ENCODE assay signal across 9 mouse cellular contexts in genomic region chr7:100179394-100179793, GRCm38 (mm10). TPM values are rescaled to one million over a fixed set of nuclear protein-coding genes. Genes with fewer than 3 reads are reported as not detected.
A peak's percentile ranks its signal among the peaks of the same experiment; 100 is the strongest.
DNase-seq lines count a peak whose midpoint lies in the region; ATAC-seq and TF ChIP-seq lines count a peak whose summit lies in the region.
"Had no signal": no experiment of that assay in that cellular context is flagged by ENCODE, and none has a peak within 500 bp of the region (broad histone marks: within the 10 kb centered on the region; RNA-seq: fewer than 3 reads in every experiment).

No protein-coding gene starts in this region.

- no peak for DNase-seq in heart, postnatal 0 days (ENCODE audit: low spot score)
- DNase-seq in heart, postnatal 4 days: no peak
- no peak for DNase-seq in embryonic facial prominence, embryonic 10.5 days (ENCODE audit: low spot score)
- DNase-seq in intestine, embryonic 14.5 days (ENCODE audit: low spot score): no peak
- DNase-seq in yolk sac, embryonic 10.5 days (ENCODE audit: low spot score): no peak
- DNase-seq in left cerebral cortex, adult 11 months (ENCODE audit: low spot score): no peak
- no peak for DNase-seq in heart, adult 8-10 months (ENCODE audit: low spot score)
- DNase-seq: thymus, postnatal 14 days had no signal

- H3K9ac ChIP-seq in heart, postnatal 0 days (replicated peaks; ENCODE audit: low read depth, low read length): no peak overlapping the region
- peak overlapping the region; percentile 33 for H3K9ac ChIP-seq in intestine, embryonic 14.5 days (ENCODE audit: low read length)
- H3K9ac ChIP-seq in midbrain, embryonic 15.5 days: no peak overlapping the region

- no peaks in the 10 kb centered on the region for H3K36me3 ChIP-seq in heart, postnatal 0 days (replicated peaks; ENCODE audit: control insufficient read depth, insufficient read depth, low read length)
- no peaks in the 10 kb centered on the region for H3K36me3 ChIP-seq in embryonic facial prominence, embryonic 10.5 days (replicated peaks)
- H3K36me3 ChIP-seq in intestine, embryonic 14.5 days (ENCODE audit: control insufficient read depth, insufficient read depth, low read length): no peaks in the 10 kb centered on the region
- H3K36me3 ChIP-seq in midbrain, embryonic 15.5 days (replicated peaks): no peaks in the 10 kb centered on the region

- TF ChIP-seq EP300 in heart, postnatal 0 days (IDR thresholded peaks at IDR 0.05; ENCODE audit: low read depth): no peak

- peaks cover 10% of the 10 kb centered on the region for H3K4me1 ChIP-seq in heart, postnatal 0 days (ENCODE audit: control insufficient read depth, insufficient read depth)
- H3K4me1 ChIP-seq in embryonic facial prominence, embryonic 10.5 days: peaks cover 16% of the 10 kb centered on the region
- peaks cover 9% of the 10 kb centered on the region; the same call in 1 of the 2 replicates for H3K4me1 ChIP-seq in intestine, embryonic 14.5 days (replicated peaks; ENCODE audit: control insufficient read depth, insufficient read depth, low read length)
- H3K4me1 ChIP-seq in midbrain, embryonic 15.5 days: peaks cover 13% of the 10 kb centered on the region

- ATAC-seq in heart, postnatal 0 days (ENCODE audit: insufficient read depth, low read depth): no peak
- no peak for ATAC-seq in intestine, embryonic 14.5 days (replicated peaks; ENCODE audit: low FRiP score, low TSS enrichment, low read depth)
- no peak for ATAC-seq in midbrain, embryonic 15.5 days (replicated peaks)

- peak overlapping the region; percentile 50 for H3K4me3 ChIP-seq in heart, postnatal 0 days (ENCODE audit: low read depth, low read length)
- peak overlapping the region; percentile 54 for H3K4me3 ChIP-seq in embryonic facial prominence, embryonic 10.5 days
- peak overlapping the region; percentile 34 for H3K4me3 ChIP-seq in intestine, embryonic 14.5 days (ENCODE audit: low read depth, low read length)
- H3K4me3 ChIP-seq in midbrain, embryonic 15.5 days: no peak overlapping the region

- H3K27ac ChIP-seq in heart, postnatal 0 days (ENCODE audit: low read depth): no peak overlapping the region
- H3K27ac ChIP-seq in embryonic facial prominence, embryonic 10.5 days (replicated peaks): no peak overlapping the region
- peak overlapping the region; percentile 66 for H3K27ac ChIP-seq in intestine, embryonic 14.5 days (ENCODE audit: low read depth)
- H3K27ac ChIP-seq in midbrain, embryonic 15.5 days: no peak overlapping the region

- peaks cover 35% of the 10 kb centered on the region for H3K27me3 ChIP-seq in heart, postnatal 0 days (ENCODE audit: control insufficient read depth, insufficient read depth, low read length)
- H3K27me3 ChIP-seq in embryonic facial prominence, embryonic 10.5 days (replicated peaks; ENCODE audit: low read depth, poor library complexity, severe bottlenecking): peaks cover 73% of the 10 kb centered on the region
- H3K27me3 ChIP-seq in intestine, embryonic 14.5 days (replicated peaks; ENCODE audit: control insufficient read depth, insufficient read depth, low read length): peaks cover 24% of the 10 kb centered on the region
- H3K27me3 ChIP-seq in midbrain, embryonic 15.5 days (replicated peaks): peaks cover 41% of the 10 kb centered on the region

- WGBS in heart, postnatal 0 days: 50% methylated on average over 7 of the region's 7 CpGs
- 63% methylated on average over 7 of the region's 7 CpGs for WGBS in embryonic facial prominence, embryonic 10.5 days
- WGBS in intestine, embryonic 14.5 days: 53% methylated on average over 7 of the region's 7 CpGs
- 56% methylated on average over 7 of the region's 7 CpGs for WGBS in midbrain, embryonic 15.5 days

- TF ChIP-seq CTCF in heart, postnatal 0 days (IDR thresholded peaks at IDR 0.05; ENCODE audit: low read depth): no peak

- H3K4me2 ChIP-seq in heart, postnatal 0 days (ENCODE audit: low read depth, low read length): peak overlapping the region; percentile 70
- peak overlapping the region; percentile 63 for H3K4me2 ChIP-seq in intestine, embryonic 14.5 days (ENCODE audit: low read length)
- peak overlapping the region; percentile 57 for H3K4me2 ChIP-seq in midbrain, embryonic 15.5 days

- H3K9me3 ChIP-seq in heart, postnatal 0 days (replicated peaks; ENCODE audit: control insufficient read depth, low read length): no peaks in the 10 kb centered on the region
- no peaks in the 10 kb centered on the region for H3K9me3 ChIP-seq in embryonic facial prominence, embryonic 10.5 days
- H3K9me3 ChIP-seq in intestine, embryonic 14.5 days (ENCODE audit: control insufficient read depth, low read length): no peaks in the 10 kb centered on the region
- no peaks in the 10 kb centered on the region for H3K9me3 ChIP-seq in midbrain, embryonic 15.5 days

RNA-seq across cellular contexts. Expression of gene Kcne3, which starts 3.1 kb away (rescaled TPM):
- total RNA-seq in heart, postnatal 0 days (2014; rRNA removed; ENCODE audit: low replicate concordance): 0.99 and 33.0 TPM in 2 replicates
- polyA plus RNA-seq in heart, postnatal 0 days (2015; fragmentation: Nextera tagmentation; extraction: Ambion mirVana): 3.3 and 4.2 TPM in 2 replicates
- total RNA-seq in heart, postnatal 4 days (2021): 1 to 10 TPM; 1.8 to 3.8 TPM
- 17.0 and 19.7 TPM in 2 replicates for polyA plus RNA-seq in embryonic facial prominence, embryonic 10.5 days (2016; fragmentation: Nextera tagmentation; extraction: Ambion mirVana)
- polyA plus RNA-seq in intestine, embryonic 14.5 days (2014; fragmentation: Nextera tagmentation; extraction: Ambion mirVana): 73.1 and 74.5 TPM in 2 replicates
- polyA plus RNA-seq in midbrain, embryonic 15.5 days (2015; fragmentation: Nextera tagmentation; extraction: Ambion mirVana): 0.60 and 0.98 TPM in 2 replicates
- 1 to 10 TPM in 1 of 4 experiments, under 1 TPM in 3; 0.28 to 1.5 (median 0.66) TPM for total RNA-seq in heart, adult 8-10 months (2022)

RNA-seq across cellular contexts. Expression of gene Lipt2, which starts 20.3 kb away (rescaled TPM):
- 13.3 and 28.7 TPM in 2 replicates for total RNA-seq in heart, postnatal 0 days (2014; rRNA removed; ENCODE audit: low replicate concordance)
- 10.4 and 10.7 TPM in 2 replicates for polyA plus RNA-seq in heart, postnatal 0 days (2015; fragmentation: Nextera tagmentation; extraction: Ambion mirVana)
- 1 to 10 TPM; 6.8 to 7.7 TPM for total RNA-seq in heart, postnatal 4 days (2021)
- polyA plus RNA-seq in embryonic facial prominence, embryonic 10.5 days (2016; fragmentation: Nextera tagmentation; extraction: Ambion mirVana): 27.0 and 28.3 TPM in 2 replicates
- polyA plus RNA-seq in intestine, embryonic 14.5 days (2014; fragmentation: Nextera tagmentation; extraction: Ambion mirVana): 29.7 and 35.7 TPM in 2 replicates
- polyA plus RNA-seq in midbrain, embryonic 15.5 days (2015; fragmentation: Nextera tagmentation; extraction: Ambion mirVana): 16.0 and 19.4 TPM in 2 replicates
- total RNA-seq in heart, adult 8-10 months (2022): 1 to 10 TPM; 4.4 to 6.3 (median 5.4) TPM

RNA-seq across cellular contexts. Expression of gene Pgm2l1, which starts 47.8 kb away (rescaled TPM):
- total RNA-seq in heart, postnatal 0 days (2014; rRNA removed; ENCODE audit: low replicate concordance): 2.6 and 3.5 TPM in 2 replicates
- 0.56 and 0.89 TPM in 2 replicates for polyA plus RNA-seq in heart, postnatal 0 days (2015; fragmentation: Nextera tagmentation; extraction: Ambion mirVana)
- 1 to 10 TPM; 5.6 to 6.1 TPM for total RNA-seq in heart, postnatal 4 days (2021)
- 4.0 and 4.4 TPM in 2 replicates for polyA plus RNA-seq in embryonic facial prominence, embryonic 10.5 days (2016; fragmentation: Nextera tagmentation; extraction: Ambion mirVana)
- 3.2 and 3.3 TPM in 2 replicates for polyA plus RNA-seq in intestine, embryonic 14.5 days (2014; fragmentation: Nextera tagmentation; extraction: Ambion mirVana)
- polyA plus RNA-seq in midbrain, embryonic 15.5 days (2015; fragmentation: Nextera tagmentation; extraction: Ambion mirVana): 29.9 and 30.6 TPM in 2 replicates
- 1 to 10 TPM; 5.5 to 7.9 (median 7.2) TPM for total RNA-seq in heart, adult 8-10 months (2022)

RNA-seq across cellular contexts. Expression of gene Pold3, which starts 58.0 kb away (rescaled TPM):
- 6.6 and 21.0 TPM in 2 replicates for total RNA-seq in heart, postnatal 0 days (2014; rRNA removed; ENCODE audit: low replicate concordance)
- 14.6 and 15.2 TPM in 2 replicates for polyA plus RNA-seq in heart, postnatal 0 days (2015; fragmentation: Nextera tagmentation; extraction: Ambion mirVana)
- 10 to 100 TPM; 28.9 to 29.1 TPM for total RNA-seq in heart, postnatal 4 days (2021)
- polyA plus RNA-seq in embryonic facial prominence, embryonic 10.5 days (2016; fragmentation: Nextera tagmentation; extraction: Ambion mirVana): 103 and 106 TPM in 2 replicates
- polyA plus RNA-seq in intestine, embryonic 14.5 days (2014; fragmentation: Nextera tagmentation; extraction: Ambion mirVana): 64.8 and 70.6 TPM in 2 replicates
- polyA plus RNA-seq in midbrain, embryonic 15.5 days (2015; fragmentation: Nextera tagmentation; extraction: Ambion mirVana): 49.0 and 53.8 TPM in 2 replicates
- total RNA-seq in heart, adult 8-10 months (2022): 1 to 10 TPM; 7.5 to 9.4 (median 8.9) TPM
